In genomic region chr12:84451801-84452200, GRCm38 (mm10) we compare ENCODE assay signal across 8 mouse cellular contexts. TPM values are rescaled to one million over a fixed set of nuclear protein-coding genes. Genes with fewer than 3 reads are reported as not detected.
DNase-seq lines count a peak whose midpoint lies in the region; ATAC-seq and TF ChIP-seq lines count a peak whose summit lies in the region.

No protein-coding gene starts in this region.

- WGBS in embryonic facial prominence, embryonic 15.5 days = 1% methylated on average over 11 of the region's 11 CpGs
- WGBS in midbrain, embryonic 15.5 days = 2% methylated on average over 11 of the region's 11 CpGs

- TF ChIP-seq CTCF in left cerebral cortex, adult 2 months (IDR thresholded peaks at IDR 0.05) = no peak

- H3K27me3 ChIP-seq in embryonic facial prominence, embryonic 15.5 days = no peaks in the 10 kb centered on the region
- H3K27me3 ChIP-seq in midbrain, embryonic 15.5 days (replicated peaks) = no peaks in the 10 kb centered on the region

- peak in 1 of 2 experiments; percentile 9 for DNase-seq in left cerebral cortex, adult 2 months (ENCODE audit: extremely low spot score in 1 of 2, low spot score in 2 of 2)
- no peak for DNase-seq in left cerebral cortex, adult 11 months (ENCODE audit: low spot score)
- peak; percentile 54 for DNase-seq in R1 (ENCODE audit: low read depth, low spot score)
- DNase-seq in kidney, postnatal 10 days = peak; percentile 17
- no peak for DNase-seq in layer of hippocampus, postnatal 14 days (ENCODE audit: low spot score in 2 of 2)
- no peak for DNase-seq in urinary bladder, adult 18-20 months (ENCODE audit: low spot score in 2 of 2)

- H3K9me3 ChIP-seq in embryonic facial prominence, embryonic 15.5 days (replicated peaks) = no peaks in the 10 kb centered on the region
- H3K9me3 ChIP-seq in midbrain, embryonic 15.5 days = no peaks in the 10 kb centered on the region

- intact Hi-C loops in left cerebral cortex, adult 2 months (cut with DNase I) = no loop called here

- peak overlapping the region; percentile 58 for H3K9ac ChIP-seq in embryonic facial prominence, embryonic 15.5 days
- H3K9ac ChIP-seq in midbrain, embryonic 15.5 days = peak overlapping the region; percentile 70

- H3K4me3 ChIP-seq in left cerebral cortex, adult 2 months = peak overlapping the region; percentile 91
- H3K4me3 ChIP-seq in embryonic facial prominence, embryonic 15.5 days (replicated peaks) = peak overlapping the region; percentile 79
- H3K4me3 ChIP-seq in midbrain, embryonic 15.5 days = peak overlapping the region; percentile 73

- H3K27ac ChIP-seq in left cerebral cortex, adult 2 months = peak overlapping the region; percentile 78
- H3K27ac ChIP-seq in embryonic facial prominence, embryonic 15.5 days (replicated peaks) = peak overlapping the region; percentile 71
- peak overlapping the region; percentile 77 for H3K27ac ChIP-seq in midbrain, embryonic 15.5 days

- H3K4me1 ChIP-seq in embryonic facial prominence, embryonic 15.5 days = peaks cover 14% of the 10 kb centered on the region
- H3K4me1 ChIP-seq in midbrain, embryonic 15.5 days = peaks cover 25% of the 10 kb centered on the region

- peak overlapping the region; percentile 93 for H3K4me2 ChIP-seq in embryonic facial prominence, embryonic 15.5 days (replicated peaks)
- H3K4me2 ChIP-seq in midbrain, embryonic 15.5 days = peak overlapping the region; percentile 96

- H3K36me3 ChIP-seq in embryonic facial prominence, embryonic 15.5 days = no peaks in the 10 kb centered on the region
- 0 out of 2 replicates have a peak, but pooled peaks cover 1% of the 10 kb centered on the region for H3K36me3 ChIP-seq in midbrain, embryonic 15.5 days (replicated peaks)

- ATAC-seq in embryonic facial prominence, embryonic 15.5 days (ENCODE audit: insufficient number of reproducible peaks, low FRiP score, low TSS enrichment, low read depth) = no peak
- ATAC-seq in midbrain, embryonic 15.5 days (replicated peaks) = no peak

RNA-seq across cellular contexts. Expression of gene Lin52, which starts 0.6 kb away (rescaled TPM):
- 10 to 100 TPM; 22.8 to 23.8 TPM for total RNA-seq in left cerebral cortex, adult 2 months (2021)
- 19.6 and 21.1 TPM in 2 replicates for polyA plus RNA-seq in embryonic facial prominence, embryonic 15.5 days (2015; fragmentation: Nextera tagmentation; extraction: Ambion mirVana)
- 33.7 and 35.1 TPM in 2 replicates for polyA plus RNA-seq in midbrain, embryonic 15.5 days (2015; fragmentation: Nextera tagmentation; extraction: Ambion mirVana)
- total RNA-seq in layer of hippocampus, postnatal 14 days (2021) = 10 to 100 TPM; 17.4 to 20.3 TPM

RNA-seq across cellular contexts. Expression of gene Aldh6a1, which starts 1.0 kb away (rescaled TPM):
- total RNA-seq in left cerebral cortex, adult 2 months (2021) = 10 to 100 TPM; 42.0 to 42.8 TPM
- polyA plus RNA-seq in embryonic facial prominence, embryonic 15.5 days (2015; fragmentation: Nextera tagmentation; extraction: Ambion mirVana) = 31.9 and 36.1 TPM in 2 replicates
- 29.7 and 30.8 TPM in 2 replicates for polyA plus RNA-seq in midbrain, embryonic 15.5 days (2015; fragmentation: Nextera tagmentation; extraction: Ambion mirVana)
- 10 to 100 TPM; 45.5 to 51.4 TPM for total RNA-seq in layer of hippocampus, postnatal 14 days (2021)

RNA-seq across cellular contexts. Expression of gene Rnf113a2, which starts 34.8 kb away (rescaled TPM):
- 10 to 100 TPM; 11.3 to 11.8 TPM for total RNA-seq in left cerebral cortex, adult 2 months (2021)
- polyA plus RNA-seq in embryonic facial prominence, embryonic 15.5 days (2015; fragmentation: Nextera tagmentation; extraction: Ambion mirVana) = 23.5 and 23.8 TPM in 2 replicates
- polyA plus RNA-seq in midbrain, embryonic 15.5 days (2015; fragmentation: Nextera tagmentation; extraction: Ambion mirVana) = 22.7 and 23.0 TPM in 2 replicates
- 10 to 100 TPM; 12.1 to 12.2 TPM for total RNA-seq in layer of hippocampus, postnatal 14 days (2021)

RNA-seq across cellular contexts. Expression of gene Bbof1, which starts 42.9 kb away (rescaled TPM):
- total RNA-seq in left cerebral cortex, adult 2 months (2021) = 10 to 100 TPM; 10.1 TPM
- 4.1 and 5.4 TPM in 2 replicates for polyA plus RNA-seq in embryonic facial prominence, embryonic 15.5 days (2015; fragmentation: Nextera tagmentation; extraction: Ambion mirVana)
- 3.4 and 4.9 TPM in 2 replicates for polyA plus RNA-seq in midbrain, embryonic 15.5 days (2015; fragmentation: Nextera tagmentation; extraction: Ambion mirVana)
- total RNA-seq in layer of hippocampus, postnatal 14 days (2021) = 1 to 10 TPM; 7.1 to 8.3 TPM

RNA-seq across cellular contexts. Expression of gene Entpd5, which starts 43.0 kb away (rescaled TPM):
- total RNA-seq in left cerebral cortex, adult 2 months (2021) = 10 to 100 TPM; 21.8 to 23.9 TPM
- 22.0 and 24.1 TPM in 2 replicates for polyA plus RNA-seq in embryonic facial prominence, embryonic 15.5 days (2015; fragmentation: Nextera tagmentation; extraction: Ambion mirVana)
- polyA plus RNA-seq in midbrain, embryonic 15.5 days (2015; fragmentation: Nextera tagmentation; extraction: Ambion mirVana) = 11.2 and 12.1 TPM in 2 replicates
- 10 to 100 TPM; 24.9 to 26.3 TPM for total RNA-seq in layer of hippocampus, postnatal 14 days (2021)

Comparison
In these comparisons a context has a peak if more than half of its experiments do, and no peak if none do; other contexts are left out.
1. DNase-seq: peak in R1 (single experiment) and kidney, postnatal 10 days (single experiment); none in left cerebral cortex, adult 11 months (single experiment), layer of hippocampus, postnatal 14 days (0 of 2) and urinary bladder, adult 18-20 months (0 of 2).
2. Peak in every context shown above with its lines, with median percentiles within 50 percentile points of each other: H3K27ac ChIP-seq and H3K4me3 ChIP-seq.